Mouse (Mus musculus): ENCODE measurements around the gene Sh3d19. TPM values are rescaled to one million over a fixed set of nuclear protein-coding genes. Genes with fewer than 3 reads are reported as not detected.

Gene Sh3d19
- polyA plus RNA-seq (2012; rRNA removed) = 64.7 and 96.6 TPM in 2 replicates

- TF ChIP-seq CTCF (IDR thresholded peaks at IDR 0.05; ENCODE audit: insufficient read depth, low read length) (no peak), POLR2A (IDR thresholded peaks at IDR 0.05; ENCODE audit: borderline replicate concordance, extremely low read depth, low read depth, low read length) (peak; percentile 75; the same call in 1 of the 2 replicates)
- Histone ChIP-seq H3K4me3 (replicated peaks; ENCODE audit: extremely low read depth, low read depth, low read length) (peak within 1 kb of the TSS; percentile 77), H3K4me1 (ENCODE audit: control insufficient read depth, insufficient read depth, low read length) (peaks cover 8% of the 10 kb centered on the region)
- 1% methylated on average over 66 of the region's 73 CpGs for WGBS
- peak; percentile 85 for DNase-seq
Measured at GRCm38 (mm10) chr3:85970742-85971598, at the start of gene Sh3d19. TSS of gene Sh3d19 (plus strand) at chr3:85971109.

DNA sequence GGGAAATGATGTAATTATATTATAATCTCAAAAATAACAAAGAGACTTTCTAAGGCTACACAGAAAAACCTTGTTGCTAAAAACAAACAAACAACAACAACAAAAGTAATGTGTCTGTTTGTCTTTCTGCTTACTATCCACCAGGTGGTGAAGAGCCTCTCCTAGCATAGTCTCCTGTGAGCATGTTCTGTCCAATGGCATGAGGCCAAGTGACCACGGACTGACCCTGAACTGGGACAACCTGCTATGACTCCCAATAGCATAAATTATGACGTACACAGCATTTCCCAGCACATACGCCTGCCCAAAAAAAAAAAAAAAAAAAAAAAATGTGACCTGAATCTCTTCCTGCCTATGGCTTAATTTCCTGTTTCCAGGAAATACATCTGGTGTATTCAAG lies 48.6 kb upstream of the Sh3d19 start:
- TF ChIP-seq POLR2A (IDR thresholded peaks at IDR 0.05; ENCODE audit: borderline replicate concordance, extremely low read depth, low read depth, low read length) (no peak), CTCF (IDR thresholded peaks at IDR 0.05; ENCODE audit: insufficient read depth, low read length) (no peak)
- DNase-seq = no peak
- Histone ChIP-seq H3K4me1 (ENCODE audit: control insufficient read depth, insufficient read depth, low read length) (no peaks in the 10 kb centered on the region), H3K4me3 (replicated peaks; ENCODE audit: extremely low read depth, low read depth, low read length) (no peak overlapping the region)
- 47% methylated on average over 3 of the region's 3 CpGs for WGBS

- TF ChIP-seq CTCF (IDR thresholded peaks at IDR 0.05; ENCODE audit: insufficient read depth, low read length) (no peak), POLR2A (IDR thresholded peaks at IDR 0.05; ENCODE audit: borderline replicate concordance, extremely low read depth, low read depth, low read length) (no peak)
- Histone ChIP-seq H3K4me3 (replicated peaks; ENCODE audit: extremely low read depth, low read depth, low read length) (no peak overlapping the region), H3K4me1 (ENCODE audit: control insufficient read depth, insufficient read depth, low read length) (no peaks in the 10 kb centered on the region)
- 85% methylated on average over 8 of the region's 8 CpGs for WGBS
- DNase-seq = no peak
Measured at GRCm38 (mm10) chr3:85923343-85923742, 47.6 kb upstream of the Sh3d19 start.

GRCm38 (mm10) chr3:85923954-85924945 lies 46.7 kb upstream of the Sh3d19 start:
- Histone ChIP-seq H3K4me3 (replicated peaks; ENCODE audit: extremely low read depth, low read depth, low read length) (no peak overlapping the region), H3K4me1 (ENCODE audit: control insufficient read depth, insufficient read depth, low read length) (no peaks in the 10 kb centered on the region)
- WGBS = 38% methylated on average over 18 of the region's 18 CpGs
- peak; percentile 83 for DNase-seq
- TF ChIP-seq CTCF (IDR thresholded peaks at IDR 0.05; ENCODE audit: insufficient read depth, low read length) (peak; percentile 98), POLR2A (IDR thresholded peaks at IDR 0.05; ENCODE audit: borderline replicate concordance, extremely low read depth, low read depth, low read length) (no peak)

- H3K4me3 ChIP-seq (replicated peaks; ENCODE audit: extremely low read depth, low read depth, low read length) = no peak overlapping the region
- WGBS = 85% methylated on average over 9 of the region's 9 CpGs
- no peak for TF ChIP-seq POLR2A (IDR thresholded peaks at IDR 0.05; ENCODE audit: borderline replicate concordance, extremely low read depth, low read depth, low read length)
- TF ChIP-seq CTCF (IDR thresholded peaks at IDR 0.05; ENCODE audit: insufficient read depth, low read length) = no peak
Measured at GRCm38 (mm10) chr3:85927296-85927695, 43.6 kb upstream of the Sh3d19 start.

GRCm38 (mm10) chr3:85928140-85928611 lies 42.7 kb upstream of the Sh3d19 start:
- no peak for TF ChIP-seq CTCF (IDR thresholded peaks at IDR 0.05; ENCODE audit: insufficient read depth, low read length)
- no peak for TF ChIP-seq POLR2A (IDR thresholded peaks at IDR 0.05; ENCODE audit: borderline replicate concordance, extremely low read depth, low read depth, low read length)
- 76% methylated on average over 5 of the region's 5 CpGs for WGBS
- no peak for DNase-seq
- H3K4me1 ChIP-seq (ENCODE audit: control insufficient read depth, insufficient read depth, low read length) = no peaks in the 10 kb centered on the region
- H3K4me3 ChIP-seq (replicated peaks; ENCODE audit: extremely low read depth, low read depth, low read length) = no peak overlapping the region

More at GRCm38 (mm10) chr3:85927296-85927695, 43.6 kb upstream of the Sh3d19 start:
- no peaks in the 10 kb centered on the region for H3K4me1 ChIP-seq (ENCODE audit: control insufficient read depth, insufficient read depth, low read length)
- no peak for DNase-seq

- no peak for TF ChIP-seq POLR2A (IDR thresholded peaks at IDR 0.05; ENCODE audit: borderline replicate concordance, extremely low read depth, low read depth, low read length)
- no peak for TF ChIP-seq CTCF (IDR thresholded peaks at IDR 0.05; ENCODE audit: insufficient read depth, low read length)
- H3K4me1 ChIP-seq (ENCODE audit: control insufficient read depth, insufficient read depth, low read length) = no peaks in the 10 kb centered on the region
- DNase-seq = no peak
Measured at GRCm38 (mm10) chr3:85929711-85930110, 41.2 kb upstream of the Sh3d19 start.

DNA sequence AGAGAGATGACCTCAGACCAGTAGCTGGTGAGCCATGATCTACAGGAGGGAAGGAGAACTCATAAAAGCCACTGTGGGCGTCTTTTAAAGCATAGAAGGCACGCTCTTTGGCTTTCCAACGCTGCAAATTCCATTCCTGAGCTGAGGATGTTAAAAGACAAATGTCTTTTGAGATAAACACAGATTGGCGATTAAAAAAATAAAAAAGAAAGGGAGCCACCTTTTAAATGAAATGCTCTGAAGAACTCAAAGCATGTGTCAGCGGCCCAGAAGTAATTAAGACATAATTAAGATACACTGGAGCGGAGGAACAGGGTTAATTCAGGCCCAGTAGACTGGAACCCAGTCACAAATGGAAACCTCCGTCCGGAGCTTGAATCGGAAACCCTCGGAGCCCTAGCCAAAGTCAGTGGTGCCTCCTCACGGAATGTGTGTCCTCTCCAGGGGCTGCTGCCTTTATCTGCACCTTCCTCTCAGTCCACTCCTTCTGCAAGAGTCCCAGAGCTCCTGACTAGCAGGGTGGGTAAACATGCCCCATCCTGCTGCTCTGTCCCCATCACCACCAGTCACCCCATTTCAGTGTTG lies 40.1 kb upstream of the Sh3d19 start:
- no peak for TF ChIP-seq POLR2A (IDR thresholded peaks at IDR 0.05; ENCODE audit: borderline replicate concordance, extremely low read depth, low read depth, low read length)
- TF ChIP-seq CTCF (IDR thresholded peaks at IDR 0.05; ENCODE audit: insufficient read depth, low read length) = no peak

More at GRCm38 (mm10) chr3:85929711-85930110, 41.2 kb upstream of the Sh3d19 start:
- 54% methylated on average over 5 of the region's 5 CpGs for WGBS
- H3K4me3 ChIP-seq (replicated peaks; ENCODE audit: extremely low read depth, low read depth, low read length) = no peak overlapping the region

DNA sequence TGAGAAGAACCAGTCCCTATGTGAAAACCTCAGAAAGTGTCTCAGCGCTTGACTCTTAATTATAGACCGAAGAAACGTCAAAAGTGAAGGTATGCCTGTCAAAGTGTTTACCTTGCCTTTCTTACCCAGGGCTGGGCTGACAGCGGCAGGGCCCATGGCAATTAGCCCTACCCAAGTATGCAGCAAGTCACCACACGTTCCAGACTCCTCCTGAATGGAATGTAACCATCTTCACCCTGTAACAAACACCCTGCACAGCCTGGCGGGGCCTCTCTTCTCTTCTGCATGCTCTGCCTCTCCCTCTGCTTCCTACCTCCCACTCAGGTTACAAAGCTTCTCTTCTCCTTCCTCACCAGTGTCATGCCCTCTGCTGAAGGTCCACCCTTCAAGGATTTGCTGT lies 39.0 kb upstream of the Sh3d19 start:
- TF ChIP-seq CTCF (IDR thresholded peaks at IDR 0.05; ENCODE audit: insufficient read depth, low read length) (no peak), POLR2A (IDR thresholded peaks at IDR 0.05; ENCODE audit: borderline replicate concordance, extremely low read depth, low read depth, low read length) (no peak)
- Histone ChIP-seq H3K4me3 (replicated peaks; ENCODE audit: extremely low read depth, low read depth, low read length) (no peak overlapping the region), H3K4me1 (ENCODE audit: control insufficient read depth, insufficient read depth, low read length) (no peaks in the 10 kb centered on the region)
- 69% methylated on average over 6 of the region's 6 CpGs for WGBS
- no peak for DNase-seq

More for the DNA sequence above, 40.1 kb upstream of the Sh3d19 start:
- no peak overlapping the region for H3K4me3 ChIP-seq (replicated peaks; ENCODE audit: extremely low read depth, low read depth, low read length)
- WGBS = 85% methylated on average over 11 of the region's 11 CpGs
- DNase-seq = no peak
- no peaks in the 10 kb centered on the region for H3K4me1 ChIP-seq (ENCODE audit: control insufficient read depth, insufficient read depth, low read length)

Measured in lung, adult 2 months (tissue).